Mouse (Mus musculus): Measurements from ENCODE around the gene Eef1akmt1. TPM values are rescaled to one million over a fixed set of nuclear protein-coding genes. Genes with fewer than 3 reads are reported as not detected.

The Eef1akmt1 gene
- polyA plus RNA-seq, 1 experiment from 2014 or later, result 87.3 TPM

DNA sequence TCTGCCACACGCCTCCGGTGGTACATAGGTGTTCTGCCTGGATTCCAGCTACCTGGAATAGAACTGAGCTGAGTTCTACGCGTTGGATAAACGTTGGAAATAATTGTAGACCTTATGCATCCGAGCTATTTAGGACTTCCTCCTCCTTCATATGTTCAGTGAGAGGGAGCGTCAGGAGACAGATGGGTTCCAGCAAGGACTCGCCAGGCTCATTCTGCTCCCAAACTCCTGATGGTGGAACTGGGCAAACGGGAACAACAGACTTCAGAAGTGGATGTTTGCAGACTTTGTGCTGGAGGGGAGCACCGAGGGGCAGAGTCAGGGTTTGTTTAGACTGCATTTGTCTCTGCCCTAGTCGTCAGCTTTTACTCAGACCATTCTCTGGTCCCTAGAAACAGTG, 30.7 kb downstream of the Eef1akmt1 start:
- H3K27me3 ChIP-seq (ENCODE audit: control insufficient read depth, insufficient read depth, low read depth, low read length), result no peaks in the 10 kb centered on the region
- H3K9me3 ChIP-seq (replicated peaks; ENCODE audit: control insufficient read depth, low read length, poor library complexity, severe bottlenecking), result peaks cover 3% of the 10 kb centered on the region; the same call in 1 of the 2 replicates
- H3K4me2 ChIP-seq (ENCODE audit: low read length), result no peak overlapping the region
- peaks cover 2% of the 10 kb centered on the region for H3K36me3 ChIP-seq (ENCODE audit: control insufficient read depth, insufficient read depth, low read length)
- no peak for ATAC-seq
- H3K4me3 ChIP-seq (ENCODE audit: low read depth, low read length), result no peak overlapping the region
- no peak overlapping the region for H3K27ac ChIP-seq (ENCODE audit: low read length)
- 88% methylated on average over 11 of the region's 11 CpGs for WGBS
- peaks cover 7% of the 10 kb centered on the region for H3K4me1 ChIP-seq (ENCODE audit: control insufficient read depth, insufficient read depth, low read length)
- H3K9ac ChIP-seq (ENCODE audit: low read depth, low read length), result no peak overlapping the region

GRCm38 (mm10) chr14:57537261-57538015, 34.0 kb downstream of the Eef1akmt1 start:
- Histone ChIP-seq H3K27ac (ENCODE audit: low read length) (no peak overlapping the region; the same call in 1 of the 2 replicates), H3K27me3 (ENCODE audit: control insufficient read depth, insufficient read depth, low read depth, low read length) (no peaks in the 10 kb centered on the region), H3K9me3 (replicated peaks; ENCODE audit: control insufficient read depth, low read length, poor library complexity, severe bottlenecking) (peaks cover 3% of the 10 kb centered on the region; the same call in 1 of the 2 replicates), H3K4me1 (ENCODE audit: control insufficient read depth, insufficient read depth, low read length) (peaks cover 25% of the 10 kb centered on the region), H3K9ac (ENCODE audit: low read depth, low read length) (no peak overlapping the region), H3K36me3 (ENCODE audit: control insufficient read depth, insufficient read depth, low read length) (peaks cover 2% of the 10 kb centered on the region), H3K4me3 (ENCODE audit: low read depth, low read length) (no peak overlapping the region), H3K4me2 (ENCODE audit: low read length) (no peak overlapping the region; the same call in 1 of the 2 replicates)
- WGBS, result 6% methylated on average over 16 of the region's 16 CpGs
- no peak for ATAC-seq

DNA sequence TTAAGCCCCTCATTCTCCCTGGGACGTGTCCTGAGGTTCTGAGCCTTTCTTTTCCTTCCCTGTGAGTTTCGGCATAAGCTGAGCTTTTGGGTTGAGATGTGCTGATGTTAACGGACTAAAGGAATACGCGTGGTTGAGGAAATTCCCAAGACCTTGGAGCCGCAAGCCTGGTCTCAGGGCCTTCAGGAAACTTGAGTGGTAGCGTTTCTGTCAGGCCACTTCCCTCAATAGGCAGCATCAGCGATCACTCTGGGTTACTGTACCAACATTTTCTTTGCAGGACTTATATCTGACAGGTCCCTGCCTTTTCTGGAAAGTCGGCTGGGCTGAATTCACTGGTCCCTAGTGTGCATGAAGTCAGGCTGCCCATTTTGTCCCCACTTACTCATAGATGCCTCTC, 34.6 kb downstream of the Eef1akmt1 start:
- no peak for ATAC-seq
- Histone ChIP-seq H3K9me3 (replicated peaks; ENCODE audit: control insufficient read depth, low read length, poor library complexity, severe bottlenecking) (peaks cover 3% of the 10 kb centered on the region; the same call in 1 of the 2 replicates), H3K36me3 (ENCODE audit: control insufficient read depth, insufficient read depth, low read length) (no peaks in the 10 kb centered on the region; the same call in 1 of the 2 replicates), H3K9ac (ENCODE audit: low read depth, low read length) (no peak overlapping the region), H3K27me3 (ENCODE audit: control insufficient read depth, insufficient read depth, low read depth, low read length) (no peaks in the 10 kb centered on the region), H3K4me2 (ENCODE audit: low read length) (no peak overlapping the region; the same call in 1 of the 2 replicates), H3K4me3 (ENCODE audit: low read depth, low read length) (no peak overlapping the region), H3K4me1 (ENCODE audit: control insufficient read depth, insufficient read depth, low read length) (peaks cover 25% of the 10 kb centered on the region), H3K27ac (ENCODE audit: low read length) (no peak overlapping the region; the same call in 1 of the 2 replicates)
- 25% methylated on average over 9 of the region's 9 CpGs for whole genome bisulfite sequencing

DNA sequence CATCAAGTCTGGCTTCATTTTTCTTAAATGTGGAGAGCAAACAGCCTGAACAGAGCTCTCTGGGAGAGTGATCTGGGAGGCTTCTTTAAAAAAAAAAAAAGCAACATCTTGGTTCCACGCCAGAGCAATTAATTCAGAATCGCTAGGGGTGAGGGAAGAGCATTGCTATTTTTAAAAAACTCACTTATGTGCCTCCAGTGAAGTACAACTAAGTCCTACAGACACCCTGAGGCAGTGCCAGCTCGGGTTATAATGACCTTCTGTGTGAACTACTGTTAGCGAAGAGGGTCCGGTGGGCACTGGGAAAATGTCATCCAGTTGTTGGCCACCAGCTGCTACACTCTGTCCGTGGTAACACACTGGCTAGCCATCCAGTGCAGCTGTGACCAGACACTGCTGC, 35.8 kb downstream of the Eef1akmt1 start:
- no peak overlapping the region for H3K27ac ChIP-seq (ENCODE audit: low read length)
- H3K4me2 ChIP-seq (ENCODE audit: low read length), result no peak overlapping the region
- H3K27me3 ChIP-seq (ENCODE audit: control insufficient read depth, insufficient read depth, low read depth, low read length), result no peaks in the 10 kb centered on the region
- H3K36me3 ChIP-seq (ENCODE audit: control insufficient read depth, insufficient read depth, low read length), result no peaks in the 10 kb centered on the region
- peaks cover 25% of the 10 kb centered on the region for H3K4me1 ChIP-seq (ENCODE audit: control insufficient read depth, insufficient read depth, low read length)
- no peak overlapping the region for H3K9ac ChIP-seq (ENCODE audit: low read depth, low read length)
- ATAC-seq, result no peak
- no peak overlapping the region for H3K4me3 ChIP-seq (ENCODE audit: low read depth, low read length)
- WGBS, result 45% methylated on average over 6 of the region's 6 CpGs
- H3K9me3 ChIP-seq (replicated peaks; ENCODE audit: control insufficient read depth, low read length, poor library complexity, severe bottlenecking), result no peaks in the 10 kb centered on the region

GRCm38 (mm10) chr14:57534961-57535360, 36.5 kb downstream of the Eef1akmt1 start:
- peaks cover 25% of the 10 kb centered on the region for H3K4me1 ChIP-seq (ENCODE audit: control insufficient read depth, insufficient read depth, low read length)
- peak; percentile 26; the same call in 1 of the 2 replicates for ATAC-seq
- no peaks in the 10 kb centered on the region for H3K27me3 ChIP-seq (ENCODE audit: control insufficient read depth, insufficient read depth, low read depth, low read length)
- H3K27ac ChIP-seq (ENCODE audit: low read length), result peak overlapping the region; percentile 1; the same call in 1 of the 2 replicates
- no peak overlapping the region; the same call in 1 of the 2 replicates for H3K4me2 ChIP-seq (ENCODE audit: low read length)
- H3K36me3 ChIP-seq (ENCODE audit: control insufficient read depth, insufficient read depth, low read length), result no peaks in the 10 kb centered on the region
- no peak overlapping the region for H3K4me3 ChIP-seq (ENCODE audit: low read depth, low read length)
- no peaks in the 10 kb centered on the region for H3K9me3 ChIP-seq (replicated peaks; ENCODE audit: control insufficient read depth, low read length, poor library complexity, severe bottlenecking)
- H3K9ac ChIP-seq (ENCODE audit: low read depth, low read length), result no peak overlapping the region
- 7% methylated on average over 8 of the region's 8 CpGs for WGBS

GRCm38 (mm10) chr14:57534346-57534745, 37.1 kb downstream of the Eef1akmt1 start:
- no peaks in the 10 kb centered on the region for H3K27me3 ChIP-seq (ENCODE audit: control insufficient read depth, insufficient read depth, low read depth, low read length)
- H3K36me3 ChIP-seq (ENCODE audit: control insufficient read depth, insufficient read depth, low read length), result no peaks in the 10 kb centered on the region
- no peak overlapping the region for H3K9ac ChIP-seq (ENCODE audit: low read depth, low read length)
- no peak overlapping the region for H3K4me3 ChIP-seq (ENCODE audit: low read depth, low read length)
- H3K27ac ChIP-seq (ENCODE audit: low read length), result no peak overlapping the region
- peaks cover 25% of the 10 kb centered on the region for H3K4me1 ChIP-seq (ENCODE audit: control insufficient read depth, insufficient read depth, low read length)
- peak; percentile 18; the same call in 1 of the 2 replicates for ATAC-seq
- no peaks in the 10 kb centered on the region for H3K9me3 ChIP-seq (replicated peaks; ENCODE audit: control insufficient read depth, low read length, poor library complexity, severe bottlenecking)
- WGBS, result 8% methylated on average over 5 of the region's 5 CpGs
- no peak overlapping the region for H3K4me2 ChIP-seq (ENCODE audit: low read length)

- H3K4me2 ChIP-seq (ENCODE audit: low read length), result no peak overlapping the region
- no peaks in the 10 kb centered on the region for H3K9me3 ChIP-seq (replicated peaks; ENCODE audit: control insufficient read depth, low read length, poor library complexity, severe bottlenecking)
- ATAC-seq, result no peak
- no peak overlapping the region for H3K4me3 ChIP-seq (ENCODE audit: low read depth, low read length)
- H3K27ac ChIP-seq (ENCODE audit: low read length), result no peak overlapping the region
- H3K4me1 ChIP-seq (ENCODE audit: control insufficient read depth, insufficient read depth, low read length), result peaks cover 25% of the 10 kb centered on the region
- H3K27me3 ChIP-seq (ENCODE audit: control insufficient read depth, insufficient read depth, low read depth, low read length), result no peaks in the 10 kb centered on the region
- H3K36me3 ChIP-seq (ENCODE audit: control insufficient read depth, insufficient read depth, low read length), result no peaks in the 10 kb centered on the region
- no peak overlapping the region for H3K9ac ChIP-seq (ENCODE audit: low read depth, low read length)
- WGBS, result 11% methylated on average over 11 of the region's 11 CpGs
Observed at GRCm38 (mm10) chr14:57533841-57534240, 37.6 kb downstream of the Eef1akmt1 start.

GRCm38 (mm10) chr14:57533214-57533613, 38.2 kb downstream of the Eef1akmt1 start:
- H3K27me3 ChIP-seq (ENCODE audit: control insufficient read depth, insufficient read depth, low read depth, low read length), result no peaks in the 10 kb centered on the region
- no peaks in the 10 kb centered on the region for H3K36me3 ChIP-seq (ENCODE audit: control insufficient read depth, insufficient read depth, low read length)
- 38% methylated on average over 3 of the region's 3 CpGs for WGBS
- peaks cover 25% of the 10 kb centered on the region for H3K4me1 ChIP-seq (ENCODE audit: control insufficient read depth, insufficient read depth, low read length)
- H3K4me2 ChIP-seq (ENCODE audit: low read length), result no peak overlapping the region
- no peak overlapping the region for H3K4me3 ChIP-seq (ENCODE audit: low read depth, low read length)
- no peak overlapping the region for H3K9ac ChIP-seq (ENCODE audit: low read depth, low read length)
- H3K27ac ChIP-seq (ENCODE audit: low read length), result no peak overlapping the region
- H3K9me3 ChIP-seq (replicated peaks; ENCODE audit: control insufficient read depth, low read length, poor library complexity, severe bottlenecking), result no peaks in the 10 kb centered on the region
- ATAC-seq, result no peak

DNA sequence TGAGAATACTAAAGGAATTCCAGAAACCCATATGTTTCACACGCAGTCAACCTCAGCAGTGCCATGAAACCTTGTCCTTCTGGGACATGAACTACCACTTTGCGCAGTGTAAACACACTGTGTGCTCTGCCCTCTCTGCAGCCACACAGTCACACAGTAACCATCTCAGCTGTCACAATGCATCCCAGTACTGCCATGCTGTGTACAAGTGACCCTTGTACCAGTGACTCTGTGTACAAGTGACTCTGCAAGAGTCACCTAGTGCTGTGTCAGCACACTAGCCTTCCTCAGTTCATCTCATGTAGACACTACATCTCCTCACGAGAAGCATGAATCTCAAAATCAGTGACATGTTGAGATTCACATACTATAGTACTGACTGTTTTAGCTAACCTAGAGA, 38.8 kb downstream of the Eef1akmt1 start:
- Histone ChIP-seq H3K36me3 (ENCODE audit: control insufficient read depth, insufficient read depth, low read length) (no peaks in the 10 kb centered on the region), H3K4me1 (ENCODE audit: control insufficient read depth, insufficient read depth, low read length) (peaks cover 22% of the 10 kb centered on the region), H3K9ac (ENCODE audit: low read depth, low read length) (no peak overlapping the region), H3K27me3 (ENCODE audit: control insufficient read depth, insufficient read depth, low read depth, low read length) (no peaks in the 10 kb centered on the region), H3K4me3 (ENCODE audit: low read depth, low read length) (no peak overlapping the region), H3K9me3 (replicated peaks; ENCODE audit: control insufficient read depth, low read length, poor library complexity, severe bottlenecking) (no peaks in the 10 kb centered on the region), H3K4me2 (ENCODE audit: low read length) (no peak overlapping the region), H3K27ac (ENCODE audit: low read length) (no peak overlapping the region)
- 91% methylated on average over 3 of the region's 3 CpGs for WGBS
- ATAC-seq, result no peak

Measured in midbrain, embryonic 16.5 days (tissue).